Mouse (Mus musculus) myocyte (in vitro differentiated cells): ENCODE measurements around the gene Nup214. TPM values are rescaled to one million over a fixed set of nuclear protein-coding genes. Genes with fewer than 3 reads are reported as not detected.
A peak's percentile ranks its signal among the peaks of the same experiment; 100 is the strongest.

ENCODE experiments used
- H3K27me3 ChIP-seq: one replicate; pipeline ENCODE4 v1.6.1; 2011; ENCODE audit not compliant: control insufficient read depth, insufficient read depth, insufficient read length
- H3K36me3 ChIP-seq: one replicate; pipeline ENCODE4 v1.6.1; 2011; ENCODE audit not compliant: control insufficient read depth, insufficient read depth
- H3K4me2 ChIP-seq: one replicate; pipeline ENCODE4 v1.6.1; 2011; ENCODE audit warnings: low read depth, control low read depth
- H3K4me3 ChIP-seq: one replicate; pipeline ENCODE4 v1.5.1; 2011; ENCODE audit warnings: mild to moderate bottlenecking, control low read depth, moderate library complexity
- H3K79me2 ChIP-seq: one replicate; pipeline ENCODE4 v1.6.1; 2011; ENCODE audit not compliant: control insufficient read depth, insufficient read depth
- H3ac ChIP-seq: one replicate; pipeline ENCODE4 v1.6.1; 2011; ENCODE audit not compliant: control insufficient read depth, insufficient read length
- CEBPB ChIP-seq: IDR thresholded peaks from 2 replicates; pipeline ENCODE4 v1.6.1; 2011; ENCODE audit warnings: mild to moderate bottlenecking, moderate library complexity; ENCODE audit not compliant: poor library complexity, insufficient read depth, severe bottlenecking
- E2F4 ChIP-seq: IDR thresholded peaks from one replicate; pipeline ENCODE4 v1.6.1; 2011; ENCODE audit warnings: mild to moderate bottlenecking, control low read depth, moderate library complexity; ENCODE audit not compliant: insufficient read depth
- MAX ChIP-seq: IDR thresholded peaks from one replicate; pipeline ENCODE4 v1.6.1; 2011; ENCODE audit warnings: low read depth, mild to moderate bottlenecking, control low read depth
- MYOD1 ChIP-seq, 3 experiments: IDR thresholded peaks; one replicate each; pipeline ENCODE4 v1.6.1; 2011; ENCODE audit warnings: control low read depth in 2 of 3, low read depth in 2 of 3, mild to moderate bottlenecking in 2 of 3, moderate library complexity in 1 of 3; ENCODE audit not compliant: insufficient read length in 2 of 3, control insufficient read depth in 1 of 3
- MYOG ChIP-seq, 3 experiments: IDR thresholded peaks; one replicate each; pipeline ENCODE4 v1.6.1; 2011; ENCODE audit warnings: control low read depth in 2 of 3, low read depth in 2 of 3, mild to moderate bottlenecking in 2 of 3; ENCODE audit not compliant: insufficient read length in 2 of 3, control insufficient read depth in 1 of 3, insufficient read depth in 1 of 3
- POLR2A ChIP-seq: IDR thresholded peaks from one replicate; pipeline ENCODE4 v1.6.1; 2011; ENCODE audit warnings: low read depth, mild to moderate bottlenecking, control low read depth, moderate library complexity; ENCODE audit not compliant: insufficient read length
- POLR2AphosphoS2 ChIP-seq: IDR thresholded peaks from one replicate; pipeline ENCODE4 v1.6.1; 2011; ENCODE audit warnings: low read depth, control low read depth; ENCODE audit not compliant: insufficient read length
- REST ChIP-seq: IDR thresholded peaks from one replicate; pipeline ENCODE4 v1.6.1; 2011; ENCODE audit warnings: mild to moderate bottlenecking, control low read depth, moderate library complexity; ENCODE audit not compliant: insufficient read depth, insufficient read length
- SRF ChIP-seq: IDR thresholded peaks from one replicate; pipeline ENCODE4 v1.6.1; 2011; ENCODE audit warnings: low read depth; ENCODE audit not compliant: control insufficient read depth, insufficient read length
- TCF12 ChIP-seq: IDR thresholded peaks from one replicate; pipeline ENCODE4 v1.6.1; 2011; ENCODE audit warnings: mild to moderate bottlenecking, control low read depth; ENCODE audit not compliant: poor library complexity, insufficient read depth, severe bottlenecking
- TCF3 ChIP-seq: IDR thresholded peaks from one replicate; pipeline ENCODE4 v1.6.1; 2011; ENCODE audit warnings: low read depth, control low read depth; ENCODE audit not compliant: insufficient read length
- USF1 ChIP-seq: IDR thresholded peaks from one replicate; pipeline ENCODE4 v1.6.1; 2011; ENCODE audit warnings: low read depth, mild to moderate bottlenecking, control low read depth, moderate library complexity
- polyA plus RNA-seq: library from polyadenylated mRNA; unstranded; fragments of >200 nt; fragmentation: generic; extraction: Trizol; gene quantifications from one replicate; pipeline ENCODE4 v1.2.1, GENCODE M21; 2012; ENCODE audit warnings: missing spikeins

The Nup214 gene
- polyA plus RNA-seq, 1 experiment: 26.3 TPM

DNA sequence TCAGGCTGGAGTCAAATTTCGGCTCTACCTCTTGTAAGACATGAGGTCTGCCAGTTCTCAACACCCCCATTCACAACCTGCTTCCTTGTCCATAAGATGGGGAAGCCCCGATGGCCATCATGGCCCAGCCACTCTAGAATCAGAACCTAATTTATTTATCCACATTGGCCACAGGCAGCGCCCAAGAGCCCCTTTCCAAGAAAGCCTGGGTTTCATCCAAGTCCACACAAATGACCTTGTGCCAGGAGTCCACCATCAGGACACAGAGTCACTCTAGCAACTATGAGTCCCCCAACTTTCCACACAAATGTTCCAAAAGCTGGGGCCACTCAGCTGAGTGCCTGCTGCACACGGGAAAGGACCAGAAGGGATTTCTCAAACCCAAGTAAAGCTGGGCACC, 91.8 kb downstream of the Nup214 start:
- TF ChIP-seq E2F4 (no peak), SRF (no peak)
- H3K27me3 ChIP-seq: peaks cover 45% of the 10 kb centered on the region

DNA sequence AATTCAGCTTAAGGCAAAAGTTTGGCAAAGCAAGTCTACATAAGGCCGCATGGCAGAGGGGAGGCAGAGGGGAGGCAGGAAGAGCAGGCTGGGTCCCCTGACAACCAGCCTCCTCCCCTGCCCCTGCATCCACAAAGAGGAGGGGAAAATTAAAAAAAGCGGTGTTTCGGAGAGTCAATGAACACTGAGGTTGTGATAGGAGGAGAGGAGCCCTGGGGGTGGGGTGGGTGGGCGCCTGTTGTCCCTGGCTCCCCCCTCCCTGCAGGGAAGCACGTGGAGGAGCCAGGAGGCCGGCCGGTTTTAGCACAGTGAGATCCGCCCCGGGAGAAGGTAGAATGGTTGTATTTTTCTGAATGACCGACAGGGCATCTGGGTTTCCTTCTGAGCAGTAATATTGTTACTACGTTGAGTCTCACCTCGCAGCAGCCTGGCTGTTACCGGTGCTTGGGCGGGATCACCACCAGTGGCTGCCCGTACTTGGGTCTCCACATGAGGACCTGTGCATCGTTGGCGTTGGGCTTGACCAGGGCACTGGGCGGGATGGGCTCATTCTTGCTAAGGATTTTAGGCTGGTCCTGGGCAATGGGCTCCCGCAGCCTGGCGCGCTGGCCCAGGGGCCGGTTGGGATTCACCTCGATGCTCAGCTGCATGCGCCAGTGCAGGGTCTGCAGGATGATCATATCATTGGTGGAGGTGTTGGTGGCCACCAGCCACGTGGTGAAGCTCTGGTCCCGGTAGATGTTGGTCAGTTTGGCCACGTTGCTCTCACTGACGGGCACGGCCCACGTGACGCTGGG, 94.8 kb downstream of the Nup214 start:
- no peak overlapping the region for H3ac ChIP-seq
- H3K4me3 ChIP-seq: no peak overlapping the region
- H3K79me2 ChIP-seq: no peaks in the 10 kb centered on the region
- no peak overlapping the region for H3K4me2 ChIP-seq
- TF ChIP-seq TCF12: no peak
- TF ChIP-seq MYOG (IDR thresholded peaks at IDR 0.05; ENCODE audit: control insufficient read depth in 1 of 3, insufficient read depth in 1 of 3, insufficient read length in 2 of 3, low read depth in 2 of 3): no peak
- TF ChIP-seq E2F4: no peak
- TF ChIP-seq MAX: no peak
- TF ChIP-seq USF1: no peak
- TF ChIP-seq POLR2AphosphoS2: no peak
- no peak for TF ChIP-seq SRF
- no peak for TF ChIP-seq REST
- no peak for TF ChIP-seq MYOD1 (IDR thresholded peaks at IDR 0.05; ENCODE audit: control insufficient read depth in 1 of 3, insufficient read length in 2 of 3, low read depth in 2 of 3)
- no peak for TF ChIP-seq CEBPB
- TF ChIP-seq POLR2A: no peak
- TF ChIP-seq TCF3: no peak
- peaks cover 65% of the 10 kb centered on the region for H3K27me3 ChIP-seq
- no peaks in the 10 kb centered on the region for H3K36me3 ChIP-seq

More for the DNA sequence above, 91.8 kb downstream of the Nup214 start:
- H3K36me3 ChIP-seq: no peaks in the 10 kb centered on the region
- H3ac ChIP-seq: no peak overlapping the region
- no peak overlapping the region for H3K4me3 ChIP-seq
- H3K4me2 ChIP-seq: no peak overlapping the region
- H3K79me2 ChIP-seq: no peaks in the 10 kb centered on the region

DNA sequence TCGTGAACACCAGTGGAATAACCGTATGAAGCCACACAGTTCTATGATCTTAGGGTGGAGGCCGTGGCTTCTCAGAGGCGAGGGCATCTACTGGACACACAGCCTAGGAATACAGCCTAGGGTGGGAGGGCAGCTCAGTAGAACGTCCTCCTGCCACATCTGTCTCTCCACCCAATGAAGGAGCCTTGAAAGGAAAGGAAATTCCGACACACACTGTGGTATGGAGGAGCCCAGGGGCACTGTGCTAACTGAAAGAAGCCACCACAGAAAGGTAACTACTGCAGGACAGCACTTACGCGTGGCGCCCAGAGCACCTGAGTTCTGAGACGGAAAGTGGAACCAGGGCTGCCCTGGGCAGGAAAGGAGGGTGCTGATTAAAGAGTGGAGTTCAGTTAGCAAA, 96.5 kb downstream of the Nup214 start:
- Histone ChIP-seq H3K27me3 (peaks cover 67% of the 10 kb centered on the region), H3ac (no peak overlapping the region), H3K36me3 (no peaks in the 10 kb centered on the region), H3K4me3 (no peak overlapping the region), H3K4me2 (no peak overlapping the region), H3K79me2 (no peaks in the 10 kb centered on the region)
- TF ChIP-seq TCF12 (no peak), POLR2A (no peak), USF1 (no peak), SRF (no peak), MYOD1 (IDR thresholded peaks at IDR 0.05; ENCODE audit: control insufficient read depth in 1 of 3, insufficient read length in 2 of 3, low read depth in 2 of 3) (no peak), POLR2AphosphoS2 (no peak), MAX (no peak)

DNA sequence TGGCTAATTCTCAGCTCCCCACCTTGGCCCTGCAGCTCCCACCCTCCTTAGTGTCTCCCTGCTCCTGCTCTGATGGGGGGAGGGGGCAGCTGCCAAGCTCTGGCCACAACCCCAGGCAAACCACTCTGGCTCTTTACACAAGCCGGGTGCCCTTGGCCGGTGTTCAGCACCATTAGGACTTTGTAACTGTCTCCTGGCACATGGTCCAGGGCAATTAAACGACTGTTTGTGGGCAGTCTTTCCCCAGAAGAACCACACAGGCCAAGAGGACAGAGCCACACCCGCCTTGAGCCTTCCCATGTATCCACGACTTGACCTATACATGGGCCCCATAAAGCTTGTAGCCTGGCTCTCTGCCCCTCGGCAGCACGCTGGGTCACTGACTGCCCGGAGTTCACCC, 100.2 kb downstream of the Nup214 start:
- Histone ChIP-seq H3K79me2 (no peaks in the 10 kb centered on the region), H3ac (no peak overlapping the region), H3K36me3 (no peaks in the 10 kb centered on the region), H3K4me3 (no peak overlapping the region), H3K27me3 (peaks cover 46% of the 10 kb centered on the region), H3K4me2 (peak overlapping the region; percentile 12)
- TF ChIP-seq REST: no peak
- no peak for TF ChIP-seq SRF
- peak in 1 of 3 experiments; percentile 42 for TF ChIP-seq MYOG (IDR thresholded peaks at IDR 0.05; ENCODE audit: control insufficient read depth in 1 of 3, insufficient read depth in 1 of 3, insufficient read length in 2 of 3, low read depth in 2 of 3)
- no peak for TF ChIP-seq TCF3
- TF ChIP-seq TCF12: no peak
- no peak for TF ChIP-seq POLR2AphosphoS2
- TF ChIP-seq USF1: no peak

DNA sequence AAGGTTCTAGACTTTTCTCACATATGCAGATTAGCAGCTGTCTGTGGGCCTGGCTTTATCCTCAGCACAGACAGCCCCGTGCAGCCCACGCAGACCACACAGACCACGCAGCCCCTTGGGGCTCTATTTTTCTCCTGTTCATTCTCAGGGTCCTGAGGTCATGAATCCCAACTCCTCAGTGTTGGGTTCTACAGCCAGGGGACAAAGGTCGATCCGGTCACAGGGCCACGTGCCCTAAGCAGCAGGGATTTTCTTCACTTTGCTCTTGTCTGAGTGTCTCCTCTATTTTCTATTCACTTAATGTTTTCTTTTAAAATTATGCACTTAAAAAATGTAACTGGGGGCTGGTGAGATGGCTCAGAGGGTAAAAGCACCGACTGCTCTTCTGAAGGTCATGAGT, 101.1 kb downstream of the Nup214 start:
- H3K79me2 ChIP-seq: no peaks in the 10 kb centered on the region
- no peaks in the 10 kb centered on the region for H3K36me3 ChIP-seq
- H3K4me2 ChIP-seq: no peak overlapping the region

More for the DNA sequence above, 101.1 kb downstream of the Nup214 start:
- peak in 1 of 3 experiments; percentile 31 for TF ChIP-seq MYOG (IDR thresholded peaks at IDR 0.05; ENCODE audit: control insufficient read depth in 1 of 3, insufficient read depth in 1 of 3, insufficient read length in 2 of 3, low read depth in 2 of 3)
- TF ChIP-seq CEBPB: no peak
- TF ChIP-seq MYOD1 (IDR thresholded peaks at IDR 0.05; ENCODE audit: control insufficient read depth in 1 of 3, insufficient read length in 2 of 3, low read depth in 2 of 3): peak in 1 of 3 experiments; percentile 18
- H3K27me3 ChIP-seq: peaks cover 42% of the 10 kb centered on the region
- no peak overlapping the region for H3K4me3 ChIP-seq
- no peak overlapping the region for H3ac ChIP-seq
